Mouse (Mus musculus) monocyte, adult 59 days (primary cell): ENCODE results near the gene Ift27. TPM values are rescaled to one million over a fixed set of nuclear protein-coding genes. Genes with fewer than 3 reads are reported as not detected.

Experiments used
- total RNA-seq, 2 experiments: library from RNA; stranded (reverse); gene quantifications; one replicate each; pipeline ENCODE4 v1.2.4; 2023

Ift27 gene
- total RNA-seq, result 1 to 10 TPM; 6.9 to 9.9 TPM

GRCm38 (mm10) chr15:78173972-78174886 is at the start of gene Ift27:
Ift27 (minus strand) TSS chr15:78174107.

DNA sequence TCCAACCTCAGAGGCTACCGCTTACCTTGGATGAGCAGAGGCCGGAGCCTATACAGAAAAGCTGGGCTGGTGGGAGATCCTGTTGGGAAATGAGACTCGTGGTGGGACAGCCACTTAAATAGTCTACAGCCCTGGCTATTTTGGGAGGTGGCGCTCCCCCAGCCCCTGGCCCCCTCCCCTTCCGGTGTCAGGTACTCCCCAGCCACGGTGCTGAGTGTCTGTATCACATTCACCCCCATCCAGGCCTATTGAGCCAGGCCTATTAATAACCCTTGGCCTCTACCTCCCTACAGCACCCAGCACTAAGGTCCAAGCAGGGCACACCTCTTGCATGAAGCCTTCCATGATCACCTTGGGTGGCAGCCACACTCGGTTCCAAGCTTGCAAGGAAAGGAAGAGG is 32.4 kb upstream of the Ift27 start, which contains the start of gene Pvalb:
Pvalb (minus strand) TSS at position 89 of the 400 bp plus-strand sequence.

GRCm38 (mm10) chr15:78119704-78120103 is 54.2 kb downstream of the Ift27 start, which contains the start of gene Cacng2:
Cacng2 (minus strand) TSS chr15:78120028.

Other genes starting within 250 kb of the Ift27 start
- gene Txn2, start 245.1 kb downstream of the Ift27 start, total RNA-seq, result 10 to 100 TPM; 78.1 to 87.5 TPM
- gene Foxred2, start 217.4 kb downstream of the Ift27 start, total RNA-seq, result 10 to 100 TPM; 12.9 to 14.6 TPM
- 100 to 1,000 TPM; 118 to 123 TPM for gene Eif3d, start 203.3 kb downstream of the Ift27 start, total RNA-seq
- not detected for gene Cacng2, start 54.1 kb downstream of the Ift27 start, total RNA-seq
- not detected for gene Pvalb, start 32.3 kb upstream of the Ift27 start, total RNA-seq
- gene Ncf4, start 70.7 kb upstream of the Ift27 start, total RNA-seq, result 100 to 1,000 TPM; 357 to 397 TPM
- gene Csf2rb2, start 131.6 kb upstream of the Ift27 start, total RNA-seq, result 10 to 100 TPM; 43.7 to 48.7 TPM
- 100 to 1,000 TPM; 266 to 291 TPM for gene Csf2rb, start 151.6 kb upstream of the Ift27 start, total RNA-seq
- gene Tex33, start 221.8 kb upstream of the Ift27 start, total RNA-seq, result not detected
- gene Tst, start 231.8 kb upstream of the Ift27 start, total RNA-seq, result under 1 TPM in 1 of 2 experiments, not detected in 1; 0.64 TPM
- gene Mpst, start 232.3 kb upstream of the Ift27 start, total RNA-seq, result 10 to 100 TPM; 12.9 to 14.7 TPM